Mouse (Mus musculus): ENCODE measurements around the gene 1700013G24Rik.

1700013G24Rik gene

DNA sequence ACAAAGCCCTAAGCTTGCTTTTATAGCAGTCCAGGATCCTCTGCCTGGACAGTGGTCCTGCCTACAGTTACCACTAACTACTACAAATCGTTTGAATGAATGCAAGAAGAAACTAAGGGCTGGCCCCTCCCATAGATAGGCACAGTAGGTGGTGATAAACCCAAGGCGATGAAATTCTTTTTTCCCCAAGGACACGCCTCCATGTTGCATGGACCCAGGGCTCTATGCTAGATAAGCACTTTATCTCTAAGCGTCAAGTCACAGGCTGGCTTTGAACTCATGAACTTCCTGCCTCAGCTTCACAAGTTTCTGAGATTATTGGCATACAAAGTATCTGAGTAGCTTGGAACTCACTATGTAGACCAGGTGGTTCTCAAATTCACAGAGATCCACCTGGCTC lies 4.2 kb downstream of the 1700013G24Rik start:
- DNase-seq (ENCODE audit: low spot score): no peak

DNA sequence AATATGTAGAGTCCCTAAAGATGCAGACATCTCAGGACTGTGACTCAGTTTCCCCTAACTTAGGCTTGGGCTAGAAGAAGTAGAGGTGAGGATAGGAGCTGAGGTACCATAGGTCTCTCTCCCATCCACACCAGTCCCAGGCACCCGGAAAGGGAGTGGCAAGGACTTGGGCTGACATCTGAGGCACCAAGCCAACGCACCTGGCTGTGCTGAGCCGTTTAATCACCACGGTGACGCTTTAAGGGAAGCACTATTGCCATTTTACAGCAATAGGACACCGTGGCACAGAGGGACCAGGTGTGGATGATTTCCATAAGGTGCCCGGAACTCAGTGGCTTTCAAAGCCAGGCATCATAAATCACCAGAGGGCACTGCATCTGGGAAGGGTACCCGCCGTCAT lies 5.2 kb downstream of the 1700013G24Rik start:
- no peak for DNase-seq (ENCODE audit: low spot score)

DNA sequence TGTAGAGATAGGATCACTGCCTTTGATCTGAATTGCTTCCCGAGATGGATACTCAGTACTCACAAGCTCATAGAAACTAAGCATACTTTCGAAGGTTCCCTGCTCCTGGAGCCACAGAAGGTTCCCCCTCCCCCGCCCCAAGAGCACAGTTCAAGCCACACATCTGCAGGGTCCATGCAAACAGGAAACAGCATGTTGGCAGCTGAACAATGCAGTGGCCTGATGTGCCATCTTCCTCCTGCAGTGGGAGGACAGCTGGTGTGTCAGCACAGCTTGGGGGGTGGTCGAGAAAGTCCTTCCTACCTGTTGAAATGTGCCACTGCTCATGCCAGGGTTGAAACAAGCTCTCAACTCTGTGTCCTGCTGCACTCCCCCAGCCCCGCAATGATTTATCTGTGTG lies 5.8 kb downstream of the 1700013G24Rik start:
- no peak for DNase-seq (ENCODE audit: low spot score)

DNA sequence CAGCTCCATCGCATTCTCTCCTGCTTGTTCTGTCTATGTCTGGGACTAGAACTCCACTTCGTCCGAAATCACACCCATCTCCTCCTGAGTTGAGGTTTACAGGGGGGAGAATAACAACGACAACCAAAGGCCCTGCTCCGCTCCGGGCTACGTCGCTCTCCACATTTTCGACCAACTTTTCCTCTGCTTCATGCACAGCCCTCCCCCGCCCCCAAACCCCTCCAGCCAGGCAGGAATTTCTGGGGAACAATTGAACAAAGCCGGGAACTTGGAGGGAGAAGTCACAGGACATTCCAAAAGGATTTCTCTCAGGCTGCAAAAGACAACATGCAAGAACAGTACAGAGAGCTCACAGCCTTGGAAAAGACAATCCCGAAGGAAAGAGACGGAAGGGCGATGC lies 7.6 kb downstream of the 1700013G24Rik start:
- no peak for DNase-seq (ENCODE audit: low spot score)

DNA sequence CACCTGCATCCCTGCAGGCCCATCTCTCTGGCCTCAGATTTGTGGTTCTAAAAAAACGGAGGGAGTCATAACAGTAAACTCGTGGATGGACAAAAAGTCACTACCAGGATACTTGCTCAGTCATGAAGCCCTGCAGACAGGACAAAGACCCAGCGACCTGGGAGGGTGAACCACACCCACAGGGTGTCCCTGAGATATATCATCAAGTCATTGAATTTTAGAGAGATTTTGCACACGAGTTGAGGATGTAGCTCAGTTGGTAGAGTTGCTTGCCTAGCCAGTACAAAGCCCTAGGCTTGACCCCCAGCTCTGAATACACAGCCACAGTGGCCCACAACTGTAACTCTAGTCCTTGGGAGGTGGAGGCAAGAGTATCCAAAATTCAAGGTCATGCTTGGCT lies 8.1 kb downstream of the 1700013G24Rik start:
- DNase-seq (ENCODE audit: low spot score): no peak

DNA sequence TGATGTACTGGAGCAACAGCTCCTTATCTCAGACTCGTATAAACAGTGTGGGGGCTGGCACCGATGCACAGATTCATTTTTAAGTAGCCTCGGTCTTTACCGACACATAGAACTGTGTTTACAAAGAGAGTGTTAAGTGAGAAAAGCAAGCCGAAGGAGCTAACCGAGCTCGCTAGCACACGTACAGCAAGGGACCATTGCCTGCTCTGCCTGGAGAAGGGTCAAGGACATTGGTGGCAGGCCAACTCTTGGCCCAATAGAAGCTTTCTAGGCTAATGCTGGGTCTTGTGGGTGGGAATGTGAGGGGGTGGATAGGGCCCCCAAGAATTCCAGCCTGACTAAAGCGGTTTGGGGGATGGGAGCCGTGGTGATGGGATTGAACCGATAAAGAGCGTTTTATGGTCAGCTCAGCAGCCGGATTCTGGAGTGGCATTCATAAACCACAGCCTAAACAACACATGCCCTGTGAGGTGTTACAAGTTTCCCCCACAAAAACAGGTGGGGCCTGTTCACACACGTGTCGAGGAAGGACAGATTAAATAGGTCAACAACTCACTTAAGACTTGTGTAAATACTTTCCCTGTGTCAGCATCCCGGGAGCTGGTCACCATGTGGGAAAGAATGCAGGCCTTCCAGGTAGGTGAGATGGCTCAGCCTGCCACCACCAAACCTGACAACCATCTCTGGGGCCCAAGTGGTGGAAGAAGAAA lies 9.1 kb downstream of the 1700013G24Rik start:
- DNase-seq (ENCODE audit: low spot score): no peak

DNA sequence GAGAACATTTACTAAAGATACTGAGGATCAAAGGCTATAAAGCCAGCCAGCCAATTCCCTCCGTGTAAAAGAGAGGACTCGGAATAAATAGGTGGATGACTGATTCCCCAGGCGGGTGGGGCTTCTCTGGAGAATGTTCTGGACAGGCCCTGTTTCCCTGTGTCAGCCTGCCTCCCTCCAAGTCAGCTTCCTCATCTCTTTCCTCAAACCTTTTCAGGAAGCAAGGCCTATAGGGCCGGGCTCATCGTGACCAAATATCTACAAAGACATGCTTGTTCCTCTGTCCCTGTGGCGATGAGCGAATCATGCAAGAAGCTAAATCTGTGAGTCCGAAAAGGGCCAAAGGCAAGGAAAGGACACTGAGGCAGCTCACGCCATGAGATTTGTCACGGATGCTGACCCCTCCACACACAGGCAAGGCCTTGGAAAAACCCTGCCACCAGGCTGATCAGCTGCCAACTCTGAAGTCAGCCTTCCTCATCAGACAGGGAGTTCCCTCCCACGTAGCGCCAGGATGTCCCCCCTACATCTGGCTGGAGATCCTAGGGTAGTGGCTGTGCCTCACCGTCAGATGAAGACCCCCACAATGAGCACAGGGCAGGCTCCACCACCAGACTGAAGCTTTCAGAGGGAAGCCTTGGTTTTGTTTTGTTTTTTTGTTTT lies 12.2 kb downstream of the 1700013G24Rik start:
- no peak for DNase-seq (ENCODE audit: low spot score)

DNA sequence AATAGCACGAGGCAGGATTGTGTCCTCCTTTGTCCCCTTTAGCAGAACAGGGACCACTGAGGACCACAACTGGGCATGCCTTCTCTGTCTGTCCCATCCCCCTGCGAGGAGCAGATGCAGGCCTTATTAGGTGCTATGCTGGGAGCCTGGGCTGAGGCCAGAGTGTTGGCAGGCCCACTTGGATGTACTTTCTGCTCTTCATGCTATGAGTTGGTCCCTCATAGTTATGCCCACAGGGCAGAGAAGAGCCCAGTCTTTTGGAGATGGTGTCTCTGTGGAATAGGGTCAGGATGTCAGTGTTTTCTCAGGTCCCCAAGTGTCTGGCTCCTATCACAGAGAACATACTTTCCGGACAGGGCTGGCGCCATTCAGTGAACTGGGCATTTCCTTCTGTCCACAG lies 13.9 kb downstream of the 1700013G24Rik start:
- no peak for DNase-seq (ENCODE audit: low spot score)

DNA sequence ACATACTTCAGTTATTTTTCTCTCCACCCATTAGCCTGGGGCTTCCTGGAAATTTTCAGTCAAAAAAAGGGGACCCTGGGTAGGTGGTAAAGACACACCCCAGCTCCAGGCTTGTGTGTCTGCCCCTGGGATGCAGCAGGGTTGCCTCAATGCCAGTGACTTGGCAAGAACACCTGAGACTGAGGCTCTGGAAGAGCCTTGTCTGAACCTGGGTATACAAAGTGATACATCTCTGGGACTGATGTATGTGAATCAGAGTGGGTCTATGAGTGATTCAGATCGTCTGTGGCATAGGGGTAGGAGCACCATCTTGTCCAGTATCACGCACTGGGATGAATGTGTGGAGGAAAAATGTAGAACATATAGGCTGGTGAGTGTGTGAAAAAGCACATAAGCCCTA lies 14.4 kb downstream of the 1700013G24Rik start:
- DNase-seq (ENCODE audit: low spot score): no peak

DNA sequence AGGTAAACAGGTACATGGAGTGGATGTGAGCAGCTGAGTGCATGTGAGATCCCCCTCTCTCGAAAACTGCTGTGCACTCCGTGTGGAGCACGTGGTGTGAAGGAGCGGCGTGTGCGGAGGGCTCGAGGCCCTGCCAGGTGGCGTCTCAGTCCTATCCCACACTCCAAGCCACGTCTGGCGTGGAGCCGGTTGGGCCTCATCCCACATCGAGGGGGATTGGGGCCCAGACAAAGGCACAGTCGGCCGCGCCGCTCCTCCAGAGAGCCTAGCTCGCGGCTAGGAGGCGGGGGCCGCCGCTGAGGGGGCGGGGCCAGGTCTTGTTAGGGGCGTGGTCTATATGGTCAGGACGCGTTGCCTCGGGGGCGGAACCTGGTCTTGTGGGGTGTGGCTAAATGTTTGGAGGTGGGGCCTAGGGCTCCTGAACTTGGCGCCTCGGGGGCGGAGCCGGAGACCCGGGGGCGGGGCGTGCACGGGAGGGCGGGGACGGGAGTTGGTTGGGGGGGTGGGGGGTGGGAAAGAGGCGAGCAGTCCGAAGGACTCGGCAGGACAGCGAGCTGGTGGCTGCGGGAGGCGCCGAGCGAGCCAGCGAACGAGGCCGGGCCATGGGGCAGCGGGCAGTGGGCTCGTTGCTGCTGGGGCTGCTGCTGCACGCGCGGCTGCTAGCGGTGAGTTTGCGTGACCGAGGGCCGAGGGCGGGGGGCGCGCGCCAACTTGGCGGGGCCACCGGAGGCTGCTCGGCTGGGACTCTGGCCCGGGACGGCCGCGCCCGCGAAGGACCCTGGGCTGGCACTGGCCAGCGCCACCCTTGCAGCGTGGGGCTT lies 15.4 kb downstream of the 1700013G24Rik start, which contains the start of gene Hspg2:
Gene Hspg2 (plus strand): TSS at position 510 of the 821 bp plus-strand sequence.
- peak; percentile 99 for DNase-seq (ENCODE audit: low spot score)

DNA sequence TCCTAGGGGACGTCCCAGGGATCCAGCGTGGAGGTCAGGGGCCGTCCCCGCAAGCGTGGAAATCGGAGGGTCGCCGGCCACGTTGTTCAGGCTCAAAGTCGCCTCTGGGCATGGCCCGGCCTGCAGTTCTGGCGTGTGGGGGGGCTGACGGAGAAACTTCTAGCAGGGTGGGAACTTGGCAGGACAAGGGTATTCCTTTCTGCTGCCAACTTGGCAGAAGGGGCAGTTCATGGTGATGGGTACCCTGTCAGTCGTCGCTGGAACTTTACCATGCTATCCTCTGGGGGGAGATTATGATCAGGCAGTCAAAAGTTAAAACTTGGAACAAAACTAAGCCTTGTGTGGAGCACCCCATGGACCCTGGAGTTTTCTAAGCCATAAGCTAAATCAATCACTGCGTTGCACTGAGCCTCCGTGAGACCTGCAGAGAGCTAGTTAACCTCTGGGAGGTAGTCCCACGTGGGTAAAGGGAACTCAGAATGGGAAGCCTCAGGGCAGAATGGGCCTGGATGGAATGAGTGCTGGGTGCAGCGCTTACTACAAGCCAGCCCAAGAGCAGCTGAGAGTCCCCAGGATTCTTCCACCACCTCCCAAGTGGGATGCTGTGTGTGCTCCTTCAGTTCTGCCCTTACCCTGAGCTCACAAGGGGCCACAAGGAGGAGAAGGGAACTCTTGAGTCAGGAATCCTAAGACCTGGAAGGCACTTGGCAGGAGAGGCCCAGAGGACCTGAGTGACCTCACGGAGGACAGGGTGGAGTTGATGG lies 16.2 kb downstream of the 1700013G24Rik start:
- no peak for DNase-seq (ENCODE audit: low spot score)

DNA sequence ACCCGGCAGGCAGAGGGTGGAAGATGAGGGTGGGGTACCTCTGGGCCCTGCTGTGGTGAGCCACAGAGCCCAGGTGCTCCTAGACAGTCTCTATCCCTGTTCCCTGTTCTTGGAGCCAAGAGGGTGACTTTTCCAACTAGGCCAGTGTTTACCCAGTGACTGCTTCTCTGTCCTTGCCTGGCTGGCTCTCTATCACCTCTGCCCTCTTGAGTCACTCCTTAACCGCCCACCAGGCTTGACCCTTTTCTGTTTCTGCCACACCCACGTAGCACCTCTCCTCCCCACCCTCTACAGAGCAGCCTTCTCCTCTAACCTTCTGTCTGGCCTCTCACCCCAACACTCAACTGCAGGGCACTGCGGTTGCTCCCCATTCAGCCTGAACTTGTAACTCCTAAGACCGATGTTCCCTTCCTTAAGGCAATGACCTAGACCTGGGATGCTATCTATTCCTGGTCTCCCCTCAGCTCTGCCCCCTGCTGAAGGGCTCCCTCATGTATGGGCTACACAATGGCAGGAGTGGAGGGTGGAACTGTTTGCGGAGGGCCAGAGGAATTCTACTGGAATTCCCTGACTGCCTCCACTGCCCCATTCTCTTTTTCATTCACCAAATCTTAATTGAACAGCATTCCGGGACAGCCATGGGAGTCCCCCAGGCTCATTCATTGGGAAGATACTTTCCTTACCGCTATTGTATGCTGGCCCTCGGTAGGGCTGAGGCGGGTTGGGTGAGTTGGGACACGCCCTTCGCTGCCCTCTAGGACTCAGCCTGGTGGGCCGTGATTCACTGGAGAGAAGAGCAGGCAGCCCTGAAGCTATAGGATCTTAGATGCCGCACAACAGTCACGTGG lies 17.0 kb downstream of the 1700013G24Rik start:
- DNase-seq (ENCODE audit: low spot score): no peak

DNA sequence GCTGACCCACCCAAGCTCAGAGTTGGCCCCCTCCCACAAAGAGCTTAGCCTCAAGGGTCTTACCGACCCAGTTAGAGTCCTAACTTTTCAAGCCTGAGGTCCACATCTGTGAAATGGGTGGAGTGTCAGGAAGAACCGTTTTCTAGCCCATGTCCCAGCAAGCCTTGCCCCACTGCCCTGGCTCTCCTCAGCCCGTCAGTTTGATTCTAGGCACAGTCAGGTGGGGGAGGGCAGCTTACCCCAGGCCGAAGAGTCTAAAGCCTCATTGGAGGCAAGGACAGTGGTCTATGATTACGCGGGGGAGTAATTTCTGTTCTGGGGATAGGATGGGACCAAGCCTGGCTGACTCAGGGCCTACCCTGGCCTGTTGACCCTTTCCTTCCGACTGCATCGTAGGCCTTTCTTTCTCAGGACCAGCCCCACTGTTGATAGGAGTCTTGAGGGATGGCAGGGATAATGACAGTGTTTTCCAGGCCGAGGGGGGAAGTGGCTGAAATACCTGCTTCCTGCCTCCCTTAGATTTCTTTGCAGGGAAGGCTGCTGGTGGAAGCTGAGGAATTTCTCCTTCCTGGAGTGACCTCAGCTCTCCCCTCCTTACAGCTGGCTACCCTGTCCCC lies 17.7 kb downstream of the 1700013G24Rik start:
- DNase-seq (ENCODE audit: low spot score): no peak

DNA sequence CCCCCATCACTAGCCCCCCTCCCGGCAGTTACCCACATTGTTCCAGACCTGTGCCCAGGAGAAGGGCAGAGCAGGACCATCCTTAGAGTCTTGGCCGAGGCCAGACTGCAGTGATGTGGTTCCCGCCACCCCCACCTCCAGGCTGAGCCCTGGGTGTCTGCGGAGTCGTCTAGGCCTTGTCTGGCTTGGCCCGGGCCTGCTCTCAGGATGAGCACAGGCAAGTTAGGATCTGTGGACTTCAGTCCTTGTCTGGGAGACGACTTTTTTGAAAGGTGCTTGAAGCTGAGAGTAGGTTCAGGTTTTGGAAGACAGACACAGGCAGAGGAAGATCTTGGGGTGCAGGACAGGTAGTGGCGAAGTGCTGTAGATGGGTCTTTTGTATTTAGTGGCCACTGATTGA lies 18.2 kb downstream of the 1700013G24Rik start:
- DNase-seq (ENCODE audit: low spot score): no peak

DNA sequence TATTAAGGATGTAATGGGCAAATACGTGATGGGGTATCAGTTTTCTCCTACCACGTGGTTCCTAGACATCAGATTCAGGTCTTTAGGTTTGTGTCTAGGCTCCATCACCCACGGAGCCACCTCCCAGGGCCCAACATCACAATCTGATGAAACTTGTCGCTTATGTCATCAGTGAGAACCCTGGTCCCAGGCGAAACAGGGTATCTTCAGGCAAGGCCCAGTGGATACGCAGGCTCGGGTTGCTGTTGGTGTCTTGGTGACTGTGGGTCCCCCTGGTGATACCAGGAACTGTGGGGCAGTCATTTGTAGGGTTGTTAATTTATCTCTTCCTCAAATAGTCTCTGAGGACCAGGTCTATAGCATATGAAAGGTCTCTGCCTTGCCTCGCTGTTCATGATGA lies 20.2 kb downstream of the 1700013G24Rik start:
- DNase-seq (ENCODE audit: low spot score): no peak

DNA sequence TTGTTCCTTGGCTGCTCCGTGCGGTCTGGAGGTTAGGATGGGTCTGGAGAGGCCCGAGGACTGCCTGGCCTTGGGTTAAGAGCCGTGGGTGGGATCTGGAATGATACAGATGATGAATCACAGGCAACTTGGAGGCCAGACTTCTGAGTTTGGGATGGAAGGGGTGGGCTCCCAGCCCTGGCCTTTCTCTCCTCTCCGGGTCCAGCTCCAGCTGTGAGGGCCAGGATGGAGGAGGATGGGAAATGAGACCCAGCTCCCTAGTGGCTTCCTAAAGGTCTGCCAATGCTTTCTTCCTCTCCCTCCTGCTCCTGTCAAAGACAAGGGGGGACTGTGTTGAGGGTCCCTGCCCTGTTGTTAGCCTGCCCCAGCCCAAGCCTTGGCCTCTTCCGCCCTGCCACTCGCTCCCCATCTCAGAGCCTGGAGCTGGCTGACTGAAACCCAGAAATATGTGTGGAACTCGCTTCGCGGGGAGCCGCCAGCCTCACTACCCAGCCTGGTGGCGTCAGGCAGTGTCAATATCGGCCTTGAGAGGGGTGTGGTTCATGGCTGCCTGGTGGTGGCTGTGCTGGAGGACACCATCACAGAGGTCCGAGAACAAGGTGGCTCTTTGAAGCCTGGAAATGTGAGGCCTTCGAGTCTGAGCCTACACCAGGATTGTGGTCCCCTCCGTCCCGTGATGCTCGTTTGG lies 20.8 kb downstream of the 1700013G24Rik start:
- DNase-seq (ENCODE audit: low spot score): peak; percentile 53

DNA sequence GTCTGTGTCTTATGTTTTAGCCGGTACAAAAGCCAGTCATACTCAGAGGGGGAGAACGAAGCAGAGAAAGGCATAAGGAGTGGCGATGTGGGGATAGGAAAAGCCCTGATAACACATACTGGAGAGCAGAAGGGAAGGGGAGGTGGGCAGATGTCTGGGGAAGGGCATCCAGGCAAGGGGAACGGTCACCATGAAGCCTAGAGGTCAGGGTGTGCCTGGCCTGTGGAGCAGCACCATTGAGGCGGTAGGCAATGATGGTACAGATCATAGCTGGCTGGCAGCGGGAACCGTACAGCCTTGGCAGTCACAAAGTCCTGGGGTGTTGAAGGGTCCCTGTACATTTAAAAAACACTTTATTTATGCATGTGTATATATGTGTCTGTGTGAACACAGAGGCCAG lies 21.6 kb downstream of the 1700013G24Rik start:
- DNase-seq (ENCODE audit: low spot score): no peak

DNA sequence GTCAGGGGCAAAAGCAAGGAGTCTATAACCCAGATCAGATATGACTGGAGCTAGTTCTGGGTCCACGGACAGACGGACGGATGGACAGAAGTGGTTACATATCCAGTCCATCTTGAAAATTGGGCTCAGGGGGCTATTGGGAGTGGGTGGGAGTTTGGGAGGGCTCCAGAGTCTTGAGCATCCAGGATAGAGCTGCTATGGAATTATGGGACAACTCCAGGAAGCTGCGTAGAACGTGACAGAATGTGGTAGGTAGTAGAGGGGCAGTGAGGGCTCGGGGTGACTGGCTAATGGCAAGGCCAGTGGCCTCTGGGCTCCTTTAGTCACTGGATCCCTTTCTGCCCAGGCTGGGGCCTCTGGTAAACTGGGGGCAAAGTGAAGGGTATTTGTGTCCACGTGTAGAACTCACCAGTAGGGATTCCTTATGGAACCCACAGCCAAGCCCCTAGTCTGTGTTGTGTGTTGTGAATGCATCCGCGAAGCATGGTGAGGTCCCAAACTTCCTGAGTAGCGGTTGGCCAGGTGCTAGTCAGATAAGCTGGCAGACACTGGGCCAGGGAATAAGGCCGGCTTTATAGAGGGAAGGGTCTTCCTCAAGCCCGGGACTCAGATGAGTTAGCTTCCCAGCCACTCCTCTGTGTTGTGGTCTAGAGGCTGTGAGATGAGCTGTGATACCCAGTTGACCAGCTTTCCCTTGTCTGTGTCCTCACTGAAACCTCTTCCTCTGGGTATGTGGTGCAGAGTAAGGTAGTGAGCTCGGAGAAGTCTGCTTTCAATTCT lies 22.4 kb downstream of the 1700013G24Rik start:
- no peak for DNase-seq (ENCODE audit: low spot score)

DNA sequence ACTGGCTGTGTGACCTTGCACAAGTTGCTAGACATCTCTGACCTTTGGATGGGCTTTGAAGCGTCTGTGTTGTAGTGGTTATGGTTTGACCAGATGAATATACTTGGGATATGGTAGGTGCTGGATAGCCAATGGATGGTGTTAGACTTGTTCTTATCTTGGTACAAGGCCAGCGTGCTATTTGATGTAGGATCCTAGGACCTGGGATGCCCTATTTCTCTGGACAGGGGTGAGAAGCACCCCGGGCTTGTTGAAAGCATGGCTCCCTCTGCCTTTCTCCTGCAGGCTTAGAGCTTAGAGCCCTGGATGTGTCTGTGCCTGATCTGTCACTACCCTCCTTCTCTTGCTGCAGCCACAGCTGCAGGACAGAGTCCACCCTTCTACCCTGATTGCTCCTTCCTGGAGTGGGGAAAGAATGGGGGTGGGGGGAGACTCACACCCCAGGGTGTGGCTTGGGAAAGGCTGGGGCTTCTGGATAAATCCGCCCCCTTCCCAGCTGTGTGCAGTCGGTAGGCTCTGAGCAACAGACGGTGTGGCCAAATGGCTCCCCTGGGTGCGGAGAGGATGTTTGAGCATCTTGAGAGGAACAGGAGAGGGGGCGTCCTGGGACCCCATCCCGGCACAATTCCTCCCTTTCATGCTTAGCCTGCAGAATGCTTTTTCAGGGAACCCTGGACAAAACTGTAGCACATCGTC lies 23.1 kb downstream of the 1700013G24Rik start:
- DNase-seq (ENCODE audit: low spot score): no peak
